Mouse (Mus musculus) hindbrain, embryonic 10.5 days (tissue): Measurements from ENCODE around the gene Ddx55. TPM values are rescaled to one million over a fixed set of nuclear protein-coding genes. Genes with fewer than 3 reads are reported as not detected.
A peak's percentile ranks its signal among the peaks of the same experiment; 100 is the strongest.

Source experiments
- DNase-seq: peaks from one replicate; pipeline ENCODE4 v3.0.0-alpha.2; 2017; ENCODE audit warnings: low spot score
- H3K27ac ChIP-seq: fragments of 300-500 bp; sonication (generic); 2 replicates; pipeline ENCODE4 v1.5.1; 2016; ENCODE audit warnings: mild to moderate bottlenecking, moderate library complexity
- H3K27me3 ChIP-seq: fragments of 300-500 bp; sonication (generic); 2 replicates; pipeline ENCODE4 v1.6.1; 2016; ENCODE audit warnings: mild to moderate bottlenecking; ENCODE audit not compliant: poor library complexity, insufficient read depth, severe bottlenecking
- H3K36me3 ChIP-seq: fragments of 300-500 bp; sonication (generic); 2 replicates; pipeline ENCODE4 v1.6.1; 2016; ENCODE audit warnings: mild to moderate bottlenecking, moderate library complexity
- H3K4me1 ChIP-seq: fragments of 300-500 bp; sonication (generic); replicated peaks from 2 replicates; pipeline ENCODE4 v1.6.1; 2016; ENCODE audit warnings: mild to moderate bottlenecking
- H3K4me3 ChIP-seq: fragments of 300-500 bp; sonication (generic); 2 replicates; pipeline ENCODE4 v1.5.1; 2016; ENCODE audit warnings: mild to moderate bottlenecking, moderate library complexity
- H3K9me3 ChIP-seq: fragments of 300-500 bp; sonication (generic); 2 replicates; pipeline ENCODE4 v1.6.1; 2016; ENCODE audit warnings: mild to moderate bottlenecking, moderate library complexity
- WGBS: fragments of 180-500 bp; shearing (Covaris S2); methylation state at CpG from one replicate; pipeline ENCODE4 v1.1.7; 2016; 5-methylcytosine and 5-hydroxymethylcytosine counted together
- polyA plus RNA-seq: library from polyadenylated mRNA; unstranded; fragments of >200 nt; fragmentation: Nextera tagmentation; extraction: Ambion mirVana; gene quantifications from 2 replicates; pipeline ENCODE4 v1.2.1, GENCODE M21; 2016

Gene Ddx55
- polyA plus RNA-seq: 19.2 and 19.6 TPM in 2 replicates

GRCm38 (mm10) chr5:124552558-124553307 is at the start of gene Ddx55:
Gene Ddx55, plus strand, starts transcription at chr5:124552864.
- Histone ChIP-seq H3K27me3 (no peaks in the 10 kb centered on the region), H3K36me3 (peaks cover 52% of the 10 kb centered on the region), H3K27ac (peak within 1 kb of the TSS; percentile 89), H3K9me3 (no peaks in the 10 kb centered on the region), H3K4me1 (peaks cover 17% of the 10 kb centered on the region), H3K4me3 (peak within 1 kb of the TSS; percentile 98)
- DNase-seq: peak; percentile 91
- WGBS: under 1% methylated on average over 66 of the region's 66 CpGs

DNA sequence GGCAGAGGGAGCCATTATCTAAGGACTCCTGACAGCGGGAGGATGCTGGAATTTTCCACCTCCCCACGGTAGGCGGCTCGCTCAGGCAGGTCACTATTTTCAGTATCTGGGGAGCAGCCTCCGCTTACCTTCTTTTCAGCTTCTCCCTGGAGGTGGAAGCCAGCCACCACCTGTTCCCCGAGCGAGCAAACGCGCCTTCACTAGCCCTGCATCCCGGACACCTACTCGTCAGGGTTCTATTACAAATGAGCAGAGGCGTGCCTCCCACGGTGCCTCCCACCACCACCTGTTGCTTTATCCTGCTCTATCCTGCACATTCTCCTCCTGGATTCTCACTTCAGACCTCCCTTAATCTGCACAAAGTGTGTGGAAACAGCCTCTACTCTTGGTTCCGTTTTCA is 48.9 kb upstream of the Ddx55 start:
- no peaks in the 10 kb centered on the region for H3K9me3 ChIP-seq

GRCm38 (mm10) chr5:124505235-124505634 is 47.4 kb upstream of the Ddx55 start:
- Histone ChIP-seq H3K9me3 (no peaks in the 10 kb centered on the region), H3K27ac (no peak overlapping the region), H3K27me3 (no peaks in the 10 kb centered on the region), H3K4me1 (peaks cover 15% of the 10 kb centered on the region; the same call in 1 of the 2 replicates), H3K36me3 (peaks cover 94% of the 10 kb centered on the region), H3K4me3 (no peak overlapping the region)
- WGBS: 93% methylated on average over 4 of the region's 4 CpGs
- DNase-seq: no peak

More for the DNA sequence above, 48.9 kb upstream of the Ddx55 start:
- no peak for DNase-seq
- WGBS: 66% methylated on average over 14 of the region's 14 CpGs
- Histone ChIP-seq H3K27ac (no peak overlapping the region), H3K4me3 (no peak overlapping the region), H3K27me3 (no peaks in the 10 kb centered on the region), H3K4me1 (peaks cover 19% of the 10 kb centered on the region), H3K36me3 (peaks cover 79% of the 10 kb centered on the region)

DNA sequence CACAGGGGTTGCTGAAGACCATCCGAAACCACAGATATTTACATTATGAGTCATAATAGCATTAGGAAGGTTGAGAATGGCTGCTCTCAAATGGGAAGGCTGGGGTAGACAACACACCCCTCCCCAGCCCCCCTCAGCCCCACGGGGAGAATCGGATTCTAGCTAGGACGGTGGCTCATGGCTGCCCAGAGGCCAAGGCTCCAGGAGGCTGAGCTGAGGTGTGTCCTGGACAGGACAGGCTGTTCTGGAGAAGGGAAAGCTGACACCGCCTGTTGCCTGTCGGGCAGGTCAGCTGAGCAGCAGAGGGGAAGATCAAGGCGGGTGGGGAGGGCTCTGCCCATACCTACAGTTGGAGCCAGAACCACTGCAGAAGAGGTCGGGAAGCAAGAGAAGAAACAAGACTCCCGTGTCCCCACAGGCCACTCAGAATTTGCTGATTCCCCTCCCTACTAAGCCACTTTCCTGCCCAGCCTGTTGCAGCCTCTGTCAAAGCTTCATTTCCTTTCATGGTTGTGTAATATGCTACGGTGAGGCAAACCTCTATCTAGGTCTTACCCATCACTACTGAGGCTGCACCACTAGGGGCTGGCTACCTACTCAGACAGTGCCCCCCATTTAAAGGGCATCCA is 45.8 kb upstream of the Ddx55 start:
- H3K4me3 ChIP-seq: no peak overlapping the region
- 72% methylated on average over 10 of the region's 10 CpGs for WGBS
- H3K36me3 ChIP-seq: peaks cover 95% of the 10 kb centered on the region

GRCm38 (mm10) chr5:124509200-124509599 is 43.5 kb upstream of the Ddx55 start:
- WGBS: 93% methylated on average over 6 of the region's 6 CpGs

More for the DNA sequence above, 45.8 kb upstream of the Ddx55 start:
- Histone ChIP-seq H3K27me3 (no peaks in the 10 kb centered on the region), H3K27ac (no peak overlapping the region), H3K9me3 (no peaks in the 10 kb centered on the region), H3K4me1 (peaks cover 12% of the 10 kb centered on the region; the same call in 1 of the 2 replicates)
- DNase-seq: no peak

GRCm38 (mm10) chr5:124509742-124510237 is 42.9 kb upstream of the Ddx55 start:
- WGBS: 77% methylated on average over 12 of the region's 12 CpGs
- Histone ChIP-seq H3K27me3 (no peaks in the 10 kb centered on the region), H3K27ac (no peak overlapping the region), H3K4me1 (peaks cover 12% of the 10 kb centered on the region; the same call in 1 of the 2 replicates), H3K9me3 (no peaks in the 10 kb centered on the region), H3K4me3 (no peak overlapping the region), H3K36me3 (peaks cover 95% of the 10 kb centered on the region)
- no peak for DNase-seq

More at GRCm38 (mm10) chr5:124509200-124509599, 43.5 kb upstream of the Ddx55 start:
- H3K4me1 ChIP-seq: peaks cover 12% of the 10 kb centered on the region; the same call in 1 of the 2 replicates
- H3K36me3 ChIP-seq: peaks cover 95% of the 10 kb centered on the region
- DNase-seq: no peak
- no peak overlapping the region for H3K4me3 ChIP-seq
- no peaks in the 10 kb centered on the region for H3K9me3 ChIP-seq
- no peak overlapping the region for H3K27ac ChIP-seq
- H3K27me3 ChIP-seq: no peaks in the 10 kb centered on the region

DNA sequence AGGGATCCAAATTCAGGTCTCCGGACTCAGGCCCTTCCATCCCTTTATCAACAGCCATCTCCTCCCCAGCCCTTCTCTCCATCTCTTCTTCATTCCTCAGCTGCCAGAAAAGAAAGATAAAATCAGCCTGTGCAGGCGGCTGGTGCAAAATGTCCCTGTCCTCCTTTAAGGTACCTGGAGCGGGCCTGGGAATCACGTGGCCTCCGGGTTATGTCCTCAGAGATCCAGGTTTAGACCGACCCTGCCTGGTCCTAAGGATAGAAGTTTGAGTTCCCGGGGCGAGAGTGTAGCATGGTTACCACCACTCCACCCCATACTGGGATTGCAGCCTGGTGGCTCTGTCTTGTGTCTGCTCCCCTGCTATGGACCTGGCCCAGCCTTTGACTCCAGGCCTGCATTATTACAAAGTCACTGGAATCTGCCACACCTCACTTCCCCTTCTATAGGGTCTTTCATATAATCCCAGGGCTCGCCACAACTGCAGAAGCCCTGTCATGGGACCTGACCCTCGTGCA is 42.1 kb upstream of the Ddx55 start:
- Histone ChIP-seq H3K36me3 (peaks cover 95% of the 10 kb centered on the region), H3K4me1 (peaks cover 12% of the 10 kb centered on the region; the same call in 1 of the 2 replicates), H3K27ac (no peak overlapping the region), H3K4me3 (no peak overlapping the region), H3K9me3 (no peaks in the 10 kb centered on the region), H3K27me3 (no peaks in the 10 kb centered on the region)
- DNase-seq: no peak
- WGBS: 88% methylated on average over 10 of the region's 10 CpGs

- H3K4me1 ChIP-seq: peaks cover 8% of the 10 kb centered on the region
- 82% methylated on average over 5 of the region's 5 CpGs for WGBS
- DNase-seq: no peak
- H3K36me3 ChIP-seq: peaks cover 89% of the 10 kb centered on the region
- H3K4me3 ChIP-seq: no peak overlapping the region
- no peaks in the 10 kb centered on the region for H3K9me3 ChIP-seq
- no peaks in the 10 kb centered on the region for H3K27me3 ChIP-seq
- no peak overlapping the region for H3K27ac ChIP-seq
Observed at GRCm38 (mm10) chr5:124515789-124516188, 36.9 kb upstream of the Ddx55 start.

GRCm38 (mm10) chr5:124518648-124519047 is 34.0 kb upstream of the Ddx55 start:
- Histone ChIP-seq H3K27ac (no peak overlapping the region), H3K36me3 (peaks cover 86% of the 10 kb centered on the region)
- WGBS: 42% methylated on average over 10 of the region's 10 CpGs

GRCm38 (mm10) chr5:124521588-124521987 is 31.1 kb upstream of the Ddx55 start:
- 0 out of 2 replicates have a peak, but pooled peaks cover 5% of the 10 kb centered on the region for H3K9me3 ChIP-seq
- H3K27ac ChIP-seq: no peak overlapping the region
- WGBS: 85% methylated on average over 4 of the region's 4 CpGs
- no peak for DNase-seq
- peaks cover 8% of the 10 kb centered on the region for H3K4me1 ChIP-seq
- no peaks in the 10 kb centered on the region for H3K27me3 ChIP-seq
- H3K4me3 ChIP-seq: no peak overlapping the region
- peaks cover 89% of the 10 kb centered on the region for H3K36me3 ChIP-seq

More at GRCm38 (mm10) chr5:124518648-124519047, 34.0 kb upstream of the Ddx55 start:
- H3K9me3 ChIP-seq: 0 out of 2 replicates have a peak, but pooled peaks cover 2% of the 10 kb centered on the region
- H3K4me1 ChIP-seq: peaks cover 8% of the 10 kb centered on the region
- H3K27me3 ChIP-seq: no peaks in the 10 kb centered on the region
- H3K4me3 ChIP-seq: no peak overlapping the region
- no peak for DNase-seq

GRCm38 (mm10) chr5:124523032-124523431 is 29.6 kb upstream of the Ddx55 start:
- WGBS: 93% methylated on average over 8 of the region's 8 CpGs
- Histone ChIP-seq H3K27me3 (no peaks in the 10 kb centered on the region), H3K36me3 (peaks cover 80% of the 10 kb centered on the region), H3K27ac (no peak overlapping the region), H3K4me3 (no peak overlapping the region), H3K4me1 (peaks cover 10% of the 10 kb centered on the region), H3K9me3 (0 out of 2 replicates have a peak, but pooled peaks cover 5% of the 10 kb centered on the region)
- no peak for DNase-seq

DNA sequence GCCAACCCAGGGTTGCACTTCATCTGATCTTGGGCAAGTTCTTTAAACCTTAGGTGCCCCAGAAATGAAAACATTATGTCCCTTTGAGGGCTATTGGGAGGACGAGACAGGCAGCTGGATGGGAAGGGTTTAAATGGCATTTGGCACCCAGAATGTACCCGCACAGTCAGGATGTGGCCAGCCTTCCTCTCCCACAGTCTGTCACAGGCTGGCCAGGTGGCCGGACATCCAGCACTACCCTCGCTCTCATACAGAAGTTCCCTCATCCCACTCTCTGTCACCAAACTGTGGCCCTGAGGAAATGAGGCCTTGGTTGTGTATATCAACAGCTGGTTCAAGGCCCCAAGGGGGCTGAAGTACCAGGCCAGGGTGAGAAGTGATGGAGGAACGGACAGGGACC is 27.7 kb upstream of the Ddx55 start:
- peaks cover 64% of the 10 kb centered on the region for H3K36me3 ChIP-seq
- no peak overlapping the region for H3K4me3 ChIP-seq
- H3K27ac ChIP-seq: no peak overlapping the region
- H3K9me3 ChIP-seq: 0 out of 2 replicates have a peak, but pooled peaks cover 5% of the 10 kb centered on the region
- no peaks in the 10 kb centered on the region for H3K27me3 ChIP-seq
- no peak for DNase-seq
- peaks cover 21% of the 10 kb centered on the region for H3K4me1 ChIP-seq
- 93% methylated on average over 5 of the region's 5 CpGs for WGBS
